Mouse (Mus musculus): ENCODE data around the gene Dgkd.

GRCm38 (mm10) chr1:87855522-87855921, 2.4 kb downstream of the Dgkd start:
- TF ChIP-seq CTCF (IDR thresholded peaks at IDR 0.05; ENCODE audit: low read depth) = no peak
- no peak for TF ChIP-seq EP300 (optimal IDR thresholded peaks at IDR 0.05)
